Mouse (Mus musculus): ENCODE data around the gene Rabggta. TPM values are rescaled to one million over a fixed set of nuclear protein-coding genes. Genes with fewer than 3 reads are reported as not detected.

Gene Rabggta
- polyA plus RNA-seq, 1 experiment from 2014 or later = 41.8 TPM

- no peaks in the 10 kb centered on the region for H3K9me3 ChIP-seq (replicated peaks)
- no peak overlapping the region for H3K9ac ChIP-seq
- ATAC-seq (replicated peaks; ENCODE audit: low FRiP score) = no peak
- no peak overlapping the region for H3K4me3 ChIP-seq (replicated peaks)
- H3K4me2 ChIP-seq = no peak overlapping the region
- H3K4me1 ChIP-seq = peaks cover 17% of the 10 kb centered on the region
- peaks cover 55% of the 10 kb centered on the region for H3K36me3 ChIP-seq
- 85% methylated on average over 4 of the region's 4 CpGs for WGBS
- H3K27me3 ChIP-seq = no peaks in the 10 kb centered on the region
- H3K27ac ChIP-seq = no peak overlapping the region
Observed at GRCm38 (mm10) chr14:55677615-55678014, 44.4 kb downstream of the Rabggta start.

GRCm38 (mm10) chr14:55672741-55673060, 49.4 kb downstream of the Rabggta start:
- Histone ChIP-seq H3K9ac (peak overlapping the region; percentile 51), H3K9me3 (replicated peaks) (no peaks in the 10 kb centered on the region), H3K27ac (peak overlapping the region; percentile 90; the same call in 1 of the 2 replicates), H3K36me3 (peaks cover 43% of the 10 kb centered on the region), H3K27me3 (no peaks in the 10 kb centered on the region), H3K4me2 (peak overlapping the region; percentile 79), H3K4me1 (peaks cover 21% of the 10 kb centered on the region), H3K4me3 (replicated peaks) (peak overlapping the region; percentile 76)
- ATAC-seq (replicated peaks; ENCODE audit: low FRiP score) = no peak
- 74% methylated on average over 7 of the region's 7 CpGs for WGBS

GRCm38 (mm10) chr14:55671833-55672740, 50.0 kb downstream of the Rabggta start, which contains the start of the genes Gmpr2 and Nedd8:
Gene Gmpr2, plus strand, starts transcription at chr14:55671941.
Gene Nedd8, minus strand, starts transcription at chr14:55672124.
- Histone ChIP-seq H3K36me3 (peaks cover 37% of the 10 kb centered on the region), H3K9ac (peak within 1 kb of the TSS; percentile 88), H3K9me3 (replicated peaks) (no peaks in the 10 kb centered on the region), H3K4me3 (replicated peaks) (peak within 1 kb of the TSS; percentile 76), H3K27me3 (no peaks in the 10 kb centered on the region), H3K4me2 (peak within 1 kb of the TSS; percentile 79), H3K4me1 (peaks cover 21% of the 10 kb centered on the region), H3K27ac (peak within 1 kb of the TSS; percentile 90)
- WGBS = under 1% methylated on average over 38 of the region's 38 CpGs
- peak; percentile 96 for ATAC-seq (replicated peaks; ENCODE audit: low FRiP score)

- Histone ChIP-seq H3K27ac (peak overlapping the region; percentile 90), H3K4me3 (replicated peaks) (peak overlapping the region; percentile 76), H3K9me3 (replicated peaks) (no peaks in the 10 kb centered on the region), H3K27me3 (no peaks in the 10 kb centered on the region), H3K9ac (peak overlapping the region; percentile 88), H3K36me3 (peaks cover 36% of the 10 kb centered on the region), H3K4me1 (peaks cover 21% of the 10 kb centered on the region), H3K4me2 (peak overlapping the region; percentile 79)
- peak; percentile 58 for ATAC-seq (replicated peaks; ENCODE audit: low FRiP score)
- WGBS = 0% methylated on average over 12 of the region's 12 CpGs
Observed at GRCm38 (mm10) chr14:55671486-55671832, 50.6 kb downstream of the Rabggta start.

Other genes with a start within 250 kb of the Rabggta start
- gene Dhrs4, start 243.5 kb downstream of the Rabggta start, polyA plus RNA-seq (2015; fragmentation: Nextera tagmentation; extraction: Ambion mirVana) = 127 and 130 TPM in 2 replicates
- gene Carmil3, start 231.6 kb downstream of the Rabggta start, polyA plus RNA-seq (2015; fragmentation: Nextera tagmentation; extraction: Ambion mirVana) = 2.4 and 2.9 TPM in 2 replicates
- gene Cpne6, start 211.8 kb downstream of the Rabggta start, polyA plus RNA-seq (2015; fragmentation: Nextera tagmentation; extraction: Ambion mirVana) = 0.24 and 0.26 TPM in 2 replicates
- not detected in 2 replicates for gene Nrl, start 197.3 kb downstream of the Rabggta start, polyA plus RNA-seq (2015; fragmentation: Nextera tagmentation; extraction: Ambion mirVana)
- gene Pck2, start 182.0 kb downstream of the Rabggta start, polyA plus RNA-seq (2015; fragmentation: Nextera tagmentation; extraction: Ambion mirVana) = 50.5 and 55.4 TPM in 2 replicates
- gene Dcaf11, start 162.3 kb downstream of the Rabggta start, polyA plus RNA-seq (2015; fragmentation: Nextera tagmentation; extraction: Ambion mirVana) = 89.2 and 93.0 TPM in 2 replicates
- 1.6 TPM in 2 replicates for gene A730061H03Rik, start 161.9 kb downstream of the Rabggta start, polyA plus RNA-seq (2015; fragmentation: Nextera tagmentation; extraction: Ambion mirVana)
- gene Fitm1, start 146.6 kb downstream of the Rabggta start, polyA plus RNA-seq (2015; fragmentation: Nextera tagmentation; extraction: Ambion mirVana) = 4.2 and 6.1 TPM in 2 replicates
- gene Psme1, start 144.1 kb downstream of the Rabggta start, polyA plus RNA-seq (2015; fragmentation: Nextera tagmentation; extraction: Ambion mirVana) = 147 and 153 TPM in 2 replicates
- gene Emc9, start 137.0 kb downstream of the Rabggta start, polyA plus RNA-seq (2015; fragmentation: Nextera tagmentation; extraction: Ambion mirVana) = 6.8 and 7.4 TPM in 2 replicates
- 248 and 261 TPM in 2 replicates for gene Psme2, start 131.2 kb downstream of the Rabggta start, polyA plus RNA-seq (2015; fragmentation: Nextera tagmentation; extraction: Ambion mirVana)
- 18.6 and 21.7 TPM in 2 replicates for gene Rnf31, start 130.6 kb downstream of the Rabggta start, polyA plus RNA-seq (2015; fragmentation: Nextera tagmentation; extraction: Ambion mirVana)
- 12.8 and 14.6 TPM in 2 replicates for gene Irf9, start 118.7 kb downstream of the Rabggta start, polyA plus RNA-seq (2015; fragmentation: Nextera tagmentation; extraction: Ambion mirVana)
- 20.3 and 22.4 TPM in 2 replicates for gene Rec8, start 104.2 kb downstream of the Rabggta start, polyA plus RNA-seq (2015; fragmentation: Nextera tagmentation; extraction: Ambion mirVana)
- gene Ipo4, start 86.3 kb downstream of the Rabggta start, polyA plus RNA-seq (2015; fragmentation: Nextera tagmentation; extraction: Ambion mirVana) = 97.4 and 115 TPM in 2 replicates
- gene Gm49378, start 84.4 kb downstream of the Rabggta start, polyA plus RNA-seq (2015; fragmentation: Nextera tagmentation; extraction: Ambion mirVana) = 1.4 and 2.3 TPM in 2 replicates
- 113 and 123 TPM in 2 replicates for gene Tm9sf1, start 78.5 kb downstream of the Rabggta start, polyA plus RNA-seq (2015; fragmentation: Nextera tagmentation; extraction: Ambion mirVana)
- gene Tssk4, start 72.1 kb downstream of the Rabggta start, polyA plus RNA-seq (2015; fragmentation: Nextera tagmentation; extraction: Ambion mirVana) = 0.92 and 1.0 TPM in 2 replicates
- gene Mdp1, start 61.8 kb downstream of the Rabggta start, polyA plus RNA-seq (2015; fragmentation: Nextera tagmentation; extraction: Ambion mirVana) = 53.6 and 55.8 TPM in 2 replicates
- gene Gmpr2, start 50.3 kb downstream of the Rabggta start, polyA plus RNA-seq (2015; fragmentation: Nextera tagmentation; extraction: Ambion mirVana) = 68.2 and 72.6 TPM in 2 replicates
- gene Nedd8, start 50.1 kb downstream of the Rabggta start, polyA plus RNA-seq (2015; fragmentation: Nextera tagmentation; extraction: Ambion mirVana) = 545 and 565 TPM in 2 replicates
- 43.6 and 46.9 TPM in 2 replicates for gene Tinf2, start 40.4 kb downstream of the Rabggta start, polyA plus RNA-seq (2015; fragmentation: Nextera tagmentation; extraction: Ambion mirVana)
- 2.1 TPM in 2 replicates for gene Tgm1, start 8.3 kb downstream of the Rabggta start, polyA plus RNA-seq (2015; fragmentation: Nextera tagmentation; extraction: Ambion mirVana)
- 94.5 and 94.7 TPM in 2 replicates for gene Dhrs1, start 23.4 kb upstream of the Rabggta start, polyA plus RNA-seq (2015; fragmentation: Nextera tagmentation; extraction: Ambion mirVana)
- gene Nop9, start 23.4 kb upstream of the Rabggta start, polyA plus RNA-seq (2015; fragmentation: Nextera tagmentation; extraction: Ambion mirVana) = 38.6 and 43.4 TPM in 2 replicates
- gene Cideb, start 36.2 kb upstream of the Rabggta start, polyA plus RNA-seq (2015; fragmentation: Nextera tagmentation; extraction: Ambion mirVana) = 10.0 and 11.2 TPM in 2 replicates
- gene Ltb4r2, start 39.2 kb upstream of the Rabggta start, polyA plus RNA-seq (2015; fragmentation: Nextera tagmentation; extraction: Ambion mirVana) = 0.25 and 0.35 TPM in 2 replicates
- 0.69 and 0.73 TPM in 2 replicates for gene Ltb4r1, start 43.7 kb upstream of the Rabggta start, polyA plus RNA-seq (2015; fragmentation: Nextera tagmentation; extraction: Ambion mirVana)
- gene Adcy4, start 61.8 kb upstream of the Rabggta start, polyA plus RNA-seq (2015; fragmentation: Nextera tagmentation; extraction: Ambion mirVana) = 13.9 and 15.8 TPM in 2 replicates
- 38.1 and 40.4 TPM in 2 replicates for gene Ripk3, start 66.6 kb upstream of the Rabggta start, polyA plus RNA-seq (2015; fragmentation: Nextera tagmentation; extraction: Ambion mirVana)
- 32.2 and 39.9 TPM in 2 replicates for gene Nfatc4, start 100.9 kb upstream of the Rabggta start, polyA plus RNA-seq (2015; fragmentation: Nextera tagmentation; extraction: Ambion mirVana)
- 20.7 and 22.4 TPM in 2 replicates for gene Nynrin, start 131.7 kb upstream of the Rabggta start, polyA plus RNA-seq (2015; fragmentation: Nextera tagmentation; extraction: Ambion mirVana)
- gene Cbln3, start 162.1 kb upstream of the Rabggta start, polyA plus RNA-seq (2015; fragmentation: Nextera tagmentation; extraction: Ambion mirVana) = 0.33 and 0.65 TPM in 2 replicates
- gene Khnyn, start 162.7 kb upstream of the Rabggta start, polyA plus RNA-seq (2015; fragmentation: Nextera tagmentation; extraction: Ambion mirVana) = 18.0 and 19.5 TPM in 2 replicates
- 56.6 and 63.8 TPM in 2 replicates for gene Sdr39u1, start 178.0 kb upstream of the Rabggta start, polyA plus RNA-seq (2015; fragmentation: Nextera tagmentation; extraction: Ambion mirVana)
- 2.1 and 2.6 TPM in 2 replicates for gene Cma1, start 222.4 kb upstream of the Rabggta start, polyA plus RNA-seq (2015; fragmentation: Nextera tagmentation; extraction: Ambion mirVana)
- gene Cma2, start 228.7 kb upstream of the Rabggta start, polyA plus RNA-seq (2015; fragmentation: Nextera tagmentation; extraction: Ambion mirVana) = not detected in 2 replicates